Mouse (Mus musculus): ENCODE measurements around the gene Cbs. TPM values are rescaled to one million over a fixed set of nuclear protein-coding genes. Genes with fewer than 3 reads are reported as not detected.
A peak's percentile ranks its signal among the peaks of the same experiment; 100 is the strongest.
"Not testable (repeated sequence)": the region's sequence is repeated elsewhere in the genome, so short reads cannot be mapped to it uniquely, and the experiment has no call there.

Gene Cbs
- polyA plus RNA-seq, 2 experiments: 4.6 to 4.8 TPM

GRCm38 (mm10) chr17:31623101-31623500, 13.9 kb downstream of the Cbs start:
- Histone ChIP-seq H3K27ac (replicated peaks; ENCODE audit: low read depth, low read length) (no peak overlapping the region), H3K4me2 (replicated peaks; ENCODE audit: low read depth, low read length, severe bottlenecking) (no peak overlapping the region), H3K9ac (ENCODE audit: low read depth, low read length, severe bottlenecking) (no peak overlapping the region), H3K4me1 (ENCODE audit: control insufficient read depth, insufficient read depth, low read length) (no peaks in the 10 kb centered on the region), H3K36me3 (ENCODE audit: control insufficient read depth, insufficient read depth, low read length) (no peaks in the 10 kb centered on the region), H3K27me3 (ENCODE audit: control insufficient read depth, insufficient read depth, low read length) (no peaks in the 10 kb centered on the region), H3K9me3 (ENCODE audit: control insufficient read depth, low read length) (no peaks in the 10 kb centered on the region; the same call in 1 of the 2 replicates), H3K4me3 (replicated peaks; ENCODE audit: low read length) (no peak overlapping the region)
- no peak for DNase-seq (ENCODE audit: low spot score)
- 73% methylated on average over 4 of the region's 4 CpGs for WGBS
- TF ChIP-seq POLR2A (IDR thresholded peaks at IDR 0.05; ENCODE audit: borderline replicate concordance, extremely low read depth, insufficient read depth, insufficient read length): no peak
- no peak for ATAC-seq (ENCODE audit: low FRiP score, low read depth)

- no peak overlapping the region for H3K4me2 ChIP-seq (replicated peaks; ENCODE audit: low read depth, low read length, severe bottlenecking)
- no peak for TF ChIP-seq POLR2A (IDR thresholded peaks at IDR 0.05; ENCODE audit: borderline replicate concordance, extremely low read depth, insufficient read depth, insufficient read length)
- 83% methylated on average over 4 of the region's 4 CpGs for WGBS
- no peak overlapping the region for H3K4me3 ChIP-seq (replicated peaks; ENCODE audit: low read length)
- DNase-seq (ENCODE audit: low spot score): no peak
- no peaks in the 10 kb centered on the region for H3K36me3 ChIP-seq (ENCODE audit: control insufficient read depth, insufficient read depth, low read length)
- H3K27ac ChIP-seq (replicated peaks; ENCODE audit: low read depth, low read length): no peak overlapping the region
- H3K9me3 ChIP-seq (ENCODE audit: control insufficient read depth, low read length): no peaks in the 10 kb centered on the region
- peak; percentile 68; the same call in 1 of the 2 replicates for ATAC-seq (ENCODE audit: low FRiP score, low read depth)
- no peaks in the 10 kb centered on the region for H3K4me1 ChIP-seq (ENCODE audit: control insufficient read depth, insufficient read depth, low read length)
- H3K27me3 ChIP-seq (ENCODE audit: control insufficient read depth, insufficient read depth, low read length): no peaks in the 10 kb centered on the region
- H3K9ac ChIP-seq (ENCODE audit: low read depth, low read length, severe bottlenecking): no peak overlapping the region
Observed at GRCm38 (mm10) chr17:31613086-31613755, 23.8 kb downstream of the Cbs start.

- H3K9ac ChIP-seq (ENCODE audit: low read depth, low read length, severe bottlenecking): no peak overlapping the region
- H3K27me3 ChIP-seq (ENCODE audit: control insufficient read depth, insufficient read depth, low read length): no peaks in the 10 kb centered on the region
- no peaks in the 10 kb centered on the region for H3K4me1 ChIP-seq (ENCODE audit: control insufficient read depth, insufficient read depth, low read length)
- no peak for ATAC-seq (ENCODE audit: low FRiP score, low read depth)
- no peaks in the 10 kb centered on the region for H3K9me3 ChIP-seq (ENCODE audit: control insufficient read depth, low read length)
- no peak overlapping the region for H3K4me2 ChIP-seq (replicated peaks; ENCODE audit: low read depth, low read length, severe bottlenecking)
- 86% methylated on average over 3 of the region's 3 CpGs for WGBS
- no peak for TF ChIP-seq POLR2A (IDR thresholded peaks at IDR 0.05; ENCODE audit: borderline replicate concordance, extremely low read depth, insufficient read depth, insufficient read length)
- peaks cover 16% of the 10 kb centered on the region for H3K36me3 ChIP-seq (ENCODE audit: control insufficient read depth, insufficient read depth, low read length)
- no peak overlapping the region for H3K27ac ChIP-seq (replicated peaks; ENCODE audit: low read depth, low read length)
- H3K4me3 ChIP-seq (replicated peaks; ENCODE audit: low read length): no peak overlapping the region
- DNase-seq (ENCODE audit: low spot score): no peak
Observed at GRCm38 (mm10) chr17:31609895-31610294, 27.1 kb downstream of the Cbs start.

GRCm38 (mm10) chr17:31609173-31609572, 27.9 kb downstream of the Cbs start:
- not testable (repeated sequence) for ATAC-seq (ENCODE audit: low FRiP score, low read depth); H3K27me3 ChIP-seq (ENCODE audit: control insufficient read depth, insufficient read depth, low read length); H3K9ac ChIP-seq (ENCODE audit: low read depth, low read length, severe bottlenecking); DNase-seq (ENCODE audit: low spot score); H3K4me3 ChIP-seq (replicated peaks; ENCODE audit: low read length); H3K4me1 ChIP-seq (ENCODE audit: control insufficient read depth, insufficient read depth, low read length); H3K9me3 ChIP-seq (ENCODE audit: control insufficient read depth, low read length); H3K27ac ChIP-seq (replicated peaks; ENCODE audit: low read depth, low read length); H3K4me2 ChIP-seq (replicated peaks; ENCODE audit: low read depth, low read length, severe bottlenecking)
- 90% methylated on average over 3 of the region's 3 CpGs for WGBS
- peaks cover 23% of the 10 kb centered on the region for H3K36me3 ChIP-seq (ENCODE audit: control insufficient read depth, insufficient read depth, low read length)

- WGBS: 80% methylated on average over 7 of the region's 8 CpGs
- Histone ChIP-seq H3K4me2 (replicated peaks; ENCODE audit: low read depth, low read length, severe bottlenecking) (no peak overlapping the region), H3K36me3 (ENCODE audit: control insufficient read depth, insufficient read depth, low read length) (peaks cover 34% of the 10 kb centered on the region), H3K27me3 (ENCODE audit: control insufficient read depth, insufficient read depth, low read length) (no peaks in the 10 kb centered on the region), H3K4me3 (replicated peaks; ENCODE audit: low read length) (no peak overlapping the region), H3K9me3 (ENCODE audit: control insufficient read depth, low read length) (no peaks in the 10 kb centered on the region), H3K9ac (ENCODE audit: low read depth, low read length, severe bottlenecking) (no peak overlapping the region), H3K27ac (replicated peaks; ENCODE audit: low read depth, low read length) (no peak overlapping the region), H3K4me1 (ENCODE audit: control insufficient read depth, insufficient read depth, low read length) (no peaks in the 10 kb centered on the region)
- DNase-seq (ENCODE audit: low spot score) (no peak), ATAC-seq (ENCODE audit: low FRiP score, low read depth) (no peak)
- no peak for TF ChIP-seq POLR2A (IDR thresholded peaks at IDR 0.05; ENCODE audit: borderline replicate concordance, extremely low read depth, insufficient read depth, insufficient read length)
Observed at GRCm38 (mm10) chr17:31607256-31607951, 29.6 kb downstream of the Cbs start.

Data from limb, embryonic 14.5 days (tissue).